Mouse (Mus musculus) liver (tissue): ENCODE measurements around the gene Gapdhs.
"Not testable (repeated sequence)": the region's sequence is repeated elsewhere in the genome, so short reads cannot be mapped to it uniquely, and the experiment has no call there.

Experiments used
- DNase-seq: peaks from one replicate; pipeline ENCODE4 v3.0.0-alpha.2; 2020; ENCODE audit warnings: mixed read lengths

Gene Gapdhs

DNA sequence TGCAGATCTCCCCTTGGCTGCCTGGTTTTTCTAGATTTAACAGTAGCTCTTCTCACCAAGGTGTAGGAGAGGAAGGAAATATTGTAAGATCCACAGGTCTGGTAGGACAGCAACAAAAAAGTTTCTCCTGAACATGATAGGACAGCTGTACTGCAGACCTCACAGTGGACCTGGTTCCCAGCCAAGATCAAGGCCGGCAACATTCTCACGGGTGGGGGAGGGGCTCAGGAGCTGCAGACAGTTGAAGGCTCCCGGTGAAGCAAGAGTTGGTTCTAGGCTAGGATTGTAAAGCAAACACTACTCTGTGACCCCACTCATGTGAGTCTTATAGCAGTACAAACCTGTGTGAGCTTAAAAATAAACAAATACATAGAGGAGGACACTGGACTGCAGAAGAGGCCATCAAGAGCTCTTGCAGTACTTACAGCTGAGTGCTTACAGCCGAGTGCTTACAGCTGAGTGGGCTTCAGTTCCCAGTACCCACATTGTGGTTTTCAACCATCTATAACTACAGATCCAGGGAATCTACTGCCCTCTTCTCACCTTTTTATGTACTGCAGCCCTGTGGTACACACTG is 629 bp upstream of the Gapdhs start:
- DNase-seq, result peak; percentile 43

DNA sequence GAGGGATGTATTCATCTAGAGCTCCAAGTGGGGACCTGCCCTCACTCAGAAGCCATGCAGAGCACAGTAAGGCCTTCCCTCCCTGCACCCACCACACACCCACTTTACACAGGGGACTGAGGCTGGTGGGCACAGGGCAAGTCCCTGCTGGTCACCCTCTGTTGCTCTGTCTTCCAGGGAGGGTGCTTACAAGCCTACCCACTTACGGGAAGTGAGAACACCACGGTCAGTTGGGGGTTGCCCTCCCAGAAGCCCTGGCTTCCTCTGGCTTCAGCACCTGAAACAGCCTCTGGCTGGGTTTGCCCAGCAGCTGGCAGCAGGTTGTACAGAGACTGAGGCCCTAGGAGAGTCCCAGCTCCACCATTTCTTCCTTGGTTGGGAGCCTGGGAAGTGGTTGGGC is 911 bp downstream of the Gapdhs start:
- DNase-seq, result not testable (repeated sequence)

DNA sequence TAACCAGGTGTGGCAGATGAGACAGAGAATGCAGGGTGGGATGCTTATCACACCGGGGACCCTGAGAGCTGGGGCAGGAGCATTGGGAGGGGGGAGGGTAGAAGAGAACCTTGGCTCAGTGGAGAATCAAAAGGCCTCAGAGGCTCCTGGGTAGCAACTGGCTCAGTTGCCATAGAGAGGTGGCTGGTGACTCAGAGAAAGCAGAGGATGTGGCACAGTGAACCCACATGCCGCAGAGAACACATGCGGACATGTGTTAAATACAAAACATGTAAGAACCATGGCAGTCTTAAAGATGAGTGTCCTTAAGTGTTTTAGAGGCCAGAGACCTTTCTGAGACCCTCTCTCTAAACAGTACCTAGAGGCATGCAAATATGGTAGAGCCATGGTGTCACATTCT is 7.3 kb downstream of the Gapdhs start:
- DNase-seq, result no peak

DNA sequence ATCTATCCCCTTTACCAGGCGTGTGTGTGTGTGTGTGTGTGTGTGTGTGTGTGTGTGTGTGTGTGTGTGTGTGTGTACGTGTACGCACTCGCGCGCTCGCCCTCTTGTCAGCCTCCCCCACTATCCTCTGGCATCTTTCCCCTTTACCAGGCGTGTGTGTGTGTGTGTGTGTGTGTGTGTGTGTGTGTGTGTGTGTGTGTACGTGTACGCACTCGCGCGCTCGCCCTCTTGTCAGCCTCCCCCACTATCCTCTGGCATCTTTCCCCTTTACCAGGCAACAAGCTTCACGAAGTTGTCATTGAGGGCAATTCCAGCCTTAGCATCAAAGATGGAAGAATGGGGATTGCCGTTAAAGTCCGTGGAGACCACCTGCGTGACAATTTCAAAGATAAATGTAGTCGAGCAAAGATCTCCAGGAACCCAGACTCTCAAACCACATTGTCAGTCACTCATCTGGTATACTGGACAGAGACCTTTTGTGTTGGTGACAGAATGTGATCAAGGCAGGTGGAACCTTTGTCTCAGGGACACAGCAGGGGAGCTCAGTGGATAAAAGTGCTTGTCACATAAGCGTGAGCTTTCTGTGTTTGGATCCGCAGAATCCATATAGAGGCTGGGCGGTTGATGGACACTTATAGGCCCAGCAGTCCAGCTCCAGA is 13.3 kb downstream of the Gapdhs start:
- DNase-seq, result not testable (repeated sequence)

DNA sequence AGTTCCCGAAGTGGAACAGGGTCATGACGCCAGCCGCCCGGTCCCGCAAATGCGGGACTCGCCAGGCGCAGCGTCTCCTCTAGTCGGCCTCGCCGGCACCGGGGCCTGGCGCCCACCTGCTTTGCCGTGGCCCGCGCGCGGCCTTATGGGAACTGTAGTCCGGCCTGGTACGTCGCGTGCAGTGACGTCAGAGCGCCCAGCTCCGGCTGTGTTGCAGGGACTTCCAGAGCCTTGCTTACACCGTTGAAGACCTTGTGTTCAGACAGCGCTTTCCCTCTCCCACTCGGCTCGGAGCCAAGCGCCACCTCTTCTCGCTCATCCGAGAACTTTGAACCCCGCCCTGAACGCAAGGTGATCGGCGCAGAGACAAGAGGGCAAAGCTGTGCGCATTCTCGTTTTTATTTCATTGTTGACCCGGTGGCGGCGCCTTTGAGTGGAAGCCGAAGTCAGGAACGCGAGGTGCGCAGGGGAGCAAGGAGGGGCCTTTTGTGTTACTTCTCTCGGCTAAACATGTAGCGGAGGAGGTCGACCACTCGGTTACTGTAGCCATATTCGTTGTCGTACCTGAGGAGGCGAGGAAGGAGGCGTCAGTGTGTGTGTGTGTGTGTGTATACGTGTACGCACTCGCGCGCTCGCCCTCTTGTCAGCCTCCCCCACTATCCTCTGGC is 14.0 kb downstream of the Gapdhs start, which contains the start of gene Tmem147:
Gene Tmem147, minus strand, starts transcription at position 145 of the 668 bp plus-strand sequence.
- DNase-seq, result peak; percentile 93

DNA sequence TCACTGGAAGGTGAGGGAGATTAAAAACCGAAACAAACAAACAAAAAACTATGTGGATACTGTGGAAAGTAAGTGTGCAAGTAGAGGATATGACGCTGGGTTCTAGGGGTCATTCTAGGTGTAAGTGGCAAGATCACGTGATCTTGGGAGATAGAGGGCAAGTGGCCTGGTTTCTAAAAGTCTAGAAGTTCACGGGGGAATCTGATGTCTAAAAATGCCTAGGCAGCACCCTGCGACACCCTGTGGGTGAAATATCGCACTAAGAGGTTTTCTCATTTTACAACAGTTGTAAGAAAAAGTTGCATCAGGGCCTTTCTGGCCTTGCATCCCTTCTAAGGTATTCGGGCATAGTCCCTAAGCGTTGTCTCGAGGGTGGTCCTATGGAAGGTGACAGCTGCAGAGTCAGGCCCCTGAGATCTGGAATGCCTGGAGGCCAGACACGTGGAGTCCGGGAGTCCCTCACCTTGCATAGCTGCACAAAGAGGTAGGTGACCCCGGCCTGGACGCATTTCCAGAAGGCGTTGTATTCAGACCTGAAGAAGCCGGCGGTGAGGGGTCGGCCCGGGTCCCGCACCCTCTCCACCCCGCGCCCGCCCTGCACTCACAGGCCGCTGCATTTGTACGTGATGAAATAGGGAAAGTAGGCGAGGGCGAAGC is 14.6 kb downstream of the Gapdhs start:
- DNase-seq, result no peak

DNA sequence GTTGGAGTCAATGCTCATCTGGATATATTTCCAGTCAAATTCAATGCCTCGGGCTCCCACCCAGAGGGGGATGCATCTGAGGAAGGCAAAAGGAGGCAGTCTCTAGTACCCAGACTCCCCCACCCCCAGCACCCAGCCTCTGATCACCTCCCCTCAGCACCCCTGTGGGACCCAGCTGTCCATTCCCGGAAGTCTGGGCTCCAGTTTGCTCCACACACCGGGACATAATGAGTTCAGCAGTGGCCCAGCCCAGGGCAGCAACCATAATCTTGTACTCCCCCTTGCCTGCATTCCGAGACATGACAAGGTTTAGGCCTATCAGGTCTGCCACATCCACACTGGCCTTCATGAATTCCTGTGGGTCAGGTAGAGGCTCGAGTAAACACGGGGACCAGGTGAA is 15.3 kb downstream of the Gapdhs start:
- DNase-seq, result no peak

DNA sequence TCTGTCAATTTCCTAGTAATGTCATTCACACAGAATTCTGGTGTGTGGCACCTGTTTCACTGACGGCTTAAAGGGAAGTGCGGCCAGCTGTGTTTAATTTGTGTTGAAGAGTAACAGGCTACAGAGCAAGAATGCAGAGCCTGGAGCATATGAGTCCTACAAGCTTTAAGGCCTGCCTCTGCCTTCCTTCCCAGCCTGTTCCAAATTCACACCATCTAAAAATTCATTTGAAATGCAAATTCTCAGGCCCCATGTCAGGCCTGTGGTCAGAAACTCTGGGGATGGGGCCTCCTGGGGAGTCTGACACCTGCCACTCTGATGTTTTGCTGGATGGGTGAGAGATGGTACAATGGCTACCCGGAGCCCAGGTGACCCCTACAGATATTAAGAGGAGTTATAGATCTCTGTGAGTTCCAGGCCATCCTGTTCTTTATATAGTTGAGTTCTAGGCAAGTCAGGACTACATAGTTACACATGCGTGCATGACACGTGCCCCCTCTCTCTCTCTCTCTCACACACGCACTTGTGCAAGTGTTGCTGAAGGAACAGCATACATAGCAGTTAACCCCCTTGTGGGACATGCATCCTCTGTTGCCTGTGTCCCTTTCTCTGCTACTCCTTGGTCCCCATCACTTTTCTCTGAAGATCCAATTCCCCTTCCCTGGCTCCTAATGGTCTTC is 20.1 kb downstream of the Gapdhs start:
- DNase-seq, result no peak

DNA sequence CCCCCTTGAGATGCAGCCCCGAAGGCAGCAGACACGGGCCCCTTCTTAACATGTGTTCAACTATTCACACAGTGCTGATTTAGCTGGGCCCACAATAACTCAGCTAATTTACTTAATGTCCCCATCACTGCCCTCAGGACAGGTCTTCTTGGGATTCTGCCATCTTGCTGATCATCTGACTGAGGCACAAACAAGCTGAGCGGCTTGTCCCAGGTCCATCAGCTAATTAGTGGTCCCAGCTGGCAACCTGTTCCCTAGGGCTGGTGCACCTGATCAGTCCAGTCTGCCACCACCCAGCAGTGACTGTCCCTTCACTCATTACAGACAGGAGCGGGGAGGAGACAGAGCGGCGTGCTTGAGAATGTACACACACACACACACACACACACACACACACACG is 22.2 kb downstream of the Gapdhs start:
- no peak for DNase-seq

DNA sequence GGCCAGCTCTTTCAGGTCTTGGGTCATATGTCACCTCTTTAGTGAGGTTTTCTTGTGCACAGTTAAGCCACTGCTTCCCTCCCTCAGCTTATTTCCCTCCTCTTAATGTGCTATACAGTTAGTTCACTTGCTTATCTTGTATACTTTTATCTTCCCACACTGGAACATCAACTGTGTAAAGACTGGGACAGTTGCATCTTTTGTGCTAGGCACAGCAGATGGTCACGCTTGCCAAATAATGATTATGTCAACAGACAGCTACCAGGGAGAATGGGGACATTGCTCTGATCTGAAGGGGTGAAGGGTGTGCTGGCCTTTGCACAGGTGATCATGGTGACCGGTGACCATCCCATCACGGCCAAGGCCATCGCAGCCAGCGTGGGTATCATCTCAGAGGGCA is 23.8 kb downstream of the Gapdhs start:
- no peak for DNase-seq

DNA sequence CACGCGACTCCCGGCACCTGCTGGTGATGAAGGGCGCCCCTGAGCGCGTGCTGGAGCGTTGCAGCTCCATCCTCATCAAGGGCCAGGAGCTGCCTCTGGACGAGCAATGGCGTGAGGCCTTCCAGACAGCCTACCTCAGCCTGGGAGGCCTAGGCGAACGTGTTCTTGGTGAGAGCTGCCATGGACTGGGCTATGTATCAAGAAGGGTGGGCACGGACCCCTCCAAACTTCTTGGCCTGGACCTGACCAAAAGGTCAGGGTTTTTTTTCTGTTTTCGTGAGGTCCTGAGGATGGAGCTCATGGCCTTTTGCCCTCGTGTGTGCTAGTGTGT is 25.8 kb downstream of the Gapdhs start:
- DNase-seq, result no peak

DNA sequence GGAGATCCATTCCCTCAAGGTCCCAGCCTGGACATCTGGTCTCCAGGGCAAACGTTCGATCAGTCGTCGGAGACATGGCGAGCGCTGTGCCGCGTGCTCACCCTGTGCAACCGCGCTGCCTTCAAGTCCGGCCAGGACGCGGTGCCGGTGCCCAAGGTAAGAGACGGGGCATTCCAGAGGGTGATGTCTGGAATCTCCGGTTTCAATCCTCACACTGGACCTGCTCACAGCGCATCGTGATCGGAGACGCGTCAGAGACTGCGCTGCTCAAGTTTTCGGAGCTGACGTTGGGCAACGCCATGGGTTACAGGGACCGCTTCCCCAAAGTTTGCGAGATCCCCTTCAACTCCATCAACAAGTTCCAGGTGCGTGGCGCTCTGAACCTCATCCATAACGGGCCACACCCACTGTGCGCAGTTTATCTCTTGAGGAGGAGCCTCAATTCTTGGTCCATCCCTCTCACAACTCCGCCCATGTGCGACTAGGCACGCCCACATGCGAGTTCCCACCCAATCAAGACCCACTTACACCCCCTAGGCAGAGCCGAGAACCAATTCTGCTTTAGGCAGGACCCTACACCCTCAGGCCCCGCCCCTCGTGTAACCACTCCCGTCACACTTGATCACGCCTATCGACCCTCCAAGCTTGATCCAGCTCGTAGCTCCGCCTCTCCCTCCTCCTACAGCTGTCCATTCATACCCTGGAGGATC is 26.3 kb downstream of the Gapdhs start:
- peak; percentile 92 for DNase-seq

DNA sequence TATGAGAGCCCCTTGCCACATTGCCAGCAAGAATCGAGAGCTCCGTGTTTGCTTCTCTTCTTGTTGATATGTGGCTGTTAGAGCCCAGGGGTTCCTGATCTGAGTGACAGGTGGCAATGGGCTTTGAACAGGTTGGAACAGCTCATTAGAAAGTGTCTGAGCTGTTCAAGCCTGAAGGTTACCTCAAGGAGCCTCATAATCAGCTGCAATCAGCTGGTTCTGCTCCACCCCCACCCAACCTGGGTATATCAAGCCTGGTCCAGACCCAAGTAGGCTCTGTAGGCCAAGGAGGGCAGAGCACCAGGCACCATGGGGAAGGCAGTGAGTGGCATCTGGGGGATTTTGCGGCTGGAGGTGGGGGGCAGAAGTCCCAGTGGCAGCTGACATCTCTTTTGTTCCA is 31.5 kb downstream of the Gapdhs start, which contains the start of gene Atp4a:
Gene Atp4a, plus strand, starts transcription at position 268 of the 400 bp plus-strand sequence.
- no peak for DNase-seq

DNA sequence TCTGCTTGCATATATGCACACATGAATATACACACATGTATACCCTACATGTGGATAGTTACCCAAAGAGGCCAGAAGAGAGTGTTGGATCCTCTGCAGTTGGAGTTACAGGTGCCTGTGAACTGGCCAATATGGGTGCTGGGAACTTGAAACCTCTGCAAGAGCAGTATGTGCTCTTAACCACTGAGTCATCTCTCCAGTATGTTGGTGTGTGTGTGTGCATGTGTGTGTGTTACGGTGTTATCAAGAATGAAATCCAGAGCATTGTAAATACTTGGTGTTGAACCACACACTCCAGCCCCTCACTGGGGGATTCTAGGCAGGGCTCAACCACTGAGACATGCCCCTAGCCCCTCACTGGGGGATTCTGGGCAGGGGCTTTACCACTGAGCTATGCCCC is 36.0 kb downstream of the Gapdhs start:
- DNase-seq, result no peak

DNA sequence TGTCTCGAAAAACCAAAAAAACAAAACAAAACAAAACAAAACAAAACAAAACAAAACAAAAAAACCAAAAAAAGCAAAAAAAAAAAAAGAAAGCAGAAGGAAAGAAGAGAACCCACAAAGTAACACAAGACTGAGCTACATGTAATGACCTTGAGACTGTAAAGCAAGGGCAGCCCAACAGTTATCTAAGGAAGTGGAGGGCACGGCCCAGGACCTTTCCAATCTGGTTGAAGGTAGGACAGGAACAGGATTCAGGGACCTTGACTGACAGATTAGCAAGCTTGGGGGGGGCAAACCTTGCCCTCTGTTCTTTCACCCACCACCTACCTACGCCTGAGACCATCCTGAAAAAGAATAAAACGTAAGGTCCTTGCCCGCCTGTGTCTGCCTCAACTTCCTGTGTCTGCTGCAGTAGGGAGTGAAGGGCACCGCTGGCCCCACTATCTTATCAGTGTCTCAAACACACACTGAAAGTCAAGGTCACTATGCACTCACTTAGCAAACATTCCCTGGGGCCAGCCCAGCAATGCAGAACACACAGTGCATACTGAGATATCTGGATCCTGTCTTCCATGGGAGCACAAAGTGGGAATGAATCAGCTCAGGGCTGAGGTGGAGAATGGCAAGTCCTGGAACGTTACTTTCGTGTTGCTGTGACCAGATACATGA is 37.1 kb downstream of the Gapdhs start:
- DNase-seq, result peak; percentile 53

DNA sequence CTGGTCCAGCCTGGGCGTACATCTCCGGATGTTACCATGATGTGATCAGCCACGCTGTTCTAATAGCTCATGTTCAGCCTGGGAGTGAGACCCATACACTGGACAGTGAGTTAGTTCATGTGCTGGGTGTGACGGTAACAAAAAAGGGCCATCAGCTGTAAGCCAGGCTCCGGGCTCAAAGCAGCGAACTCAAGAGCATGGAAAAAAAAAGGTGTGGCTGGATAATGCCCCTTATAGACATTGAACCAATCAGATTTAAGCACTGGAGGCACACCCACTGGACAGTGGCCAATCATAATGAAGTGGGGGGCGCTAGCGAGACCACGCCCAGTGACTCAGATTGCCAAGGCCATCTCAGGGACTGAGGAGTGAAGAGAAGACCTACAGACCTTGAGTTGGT is 44.9 kb downstream of the Gapdhs start, which contains the start of gene 2200002J24Rik:
Gene 2200002J24Rik, plus strand, starts transcription at position 338 of the 400 bp plus-strand sequence.
- peak; percentile 58 for DNase-seq

DNA sequence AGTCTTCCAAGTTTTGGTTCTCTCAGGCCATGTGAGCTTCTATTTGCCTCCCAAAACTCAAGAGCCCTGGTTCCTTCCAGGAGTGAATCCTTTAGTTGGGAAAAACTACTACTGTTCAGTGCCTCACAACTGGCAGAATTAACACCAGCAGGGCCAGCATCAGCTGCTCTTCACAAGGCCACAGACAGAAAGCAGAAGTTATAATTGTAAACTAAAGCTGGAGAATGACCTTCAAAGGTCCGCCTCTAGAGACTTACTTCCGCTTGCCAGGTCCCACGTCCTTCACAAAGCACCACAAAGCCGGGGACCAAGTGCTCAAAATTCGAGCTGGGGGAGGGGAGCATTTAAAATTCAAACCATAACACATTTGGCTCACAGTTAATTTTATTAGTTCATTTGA is 45.4 kb downstream of the Gapdhs start:
- no peak for DNase-seq

DNA sequence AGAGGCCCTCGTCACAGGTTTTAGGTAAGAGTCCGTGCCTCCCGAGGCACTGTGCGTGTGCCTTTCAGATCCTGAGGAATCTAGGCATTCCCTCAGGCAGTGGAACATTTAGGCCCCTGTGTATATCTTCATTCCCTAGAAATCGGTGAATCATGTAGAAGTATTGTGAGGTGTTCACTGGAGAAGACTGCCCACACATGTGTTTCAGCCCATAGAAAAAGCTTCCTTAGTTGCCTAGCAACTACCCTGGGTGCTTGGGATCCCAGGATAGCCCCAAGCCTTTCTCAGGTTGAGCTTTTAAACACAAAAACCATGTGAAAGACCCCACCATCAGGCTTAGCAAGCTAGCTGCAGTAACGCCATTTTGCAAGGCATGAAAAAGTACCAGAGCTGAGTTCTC is 55.2 kb downstream of the Gapdhs start:
- DNase-seq, result no peak

DNA sequence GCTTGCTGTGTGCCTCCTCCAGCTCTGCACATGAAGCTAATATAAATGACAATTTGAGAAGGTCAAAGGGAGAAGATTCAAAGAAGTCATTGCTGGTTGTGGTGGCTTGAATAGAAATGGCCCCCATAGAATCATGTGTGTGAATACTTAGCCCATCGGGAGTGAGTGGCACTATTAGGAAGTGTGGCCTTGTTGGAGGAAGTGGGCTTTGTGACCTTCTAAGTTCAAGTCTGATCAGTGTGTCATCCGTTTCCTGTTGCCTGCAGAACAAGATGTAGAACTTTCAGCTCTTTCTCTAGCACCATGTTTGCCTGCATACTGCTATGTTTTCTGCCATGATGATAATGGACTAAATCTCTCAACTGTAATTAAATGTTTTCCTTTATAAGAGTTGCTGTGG is 60.1 kb downstream of the Gapdhs start:
- no peak for DNase-seq

DNA sequence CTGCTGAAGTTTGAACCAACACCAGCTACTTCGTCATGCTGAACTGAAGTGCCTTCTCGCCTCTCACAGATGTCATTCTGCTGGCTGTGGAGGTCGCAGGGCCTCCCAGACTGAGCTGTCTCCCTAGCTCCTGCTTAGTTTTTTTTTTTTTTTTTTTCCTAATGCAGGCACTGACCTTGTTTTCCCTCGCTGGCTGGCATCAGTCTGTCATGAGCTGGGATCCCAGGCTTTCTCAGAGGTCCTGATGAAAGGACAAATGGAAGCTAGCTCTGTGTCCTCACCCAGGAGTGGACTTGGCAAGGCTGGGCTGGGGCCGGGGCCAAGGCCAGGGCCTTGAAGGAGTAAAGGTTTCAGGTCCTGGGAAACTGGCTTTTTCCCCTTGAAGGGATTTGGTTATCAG is 61.6 kb downstream of the Gapdhs start:
- DNase-seq, result no peak
